Mouse (Mus musculus) gastrocnemius, postnatal 25 days (tissue): Measurements from ENCODE around the gene Mcm8. TPM values are rescaled to one million over a fixed set of nuclear protein-coding genes. Genes with fewer than 3 reads are reported as not detected.
A peak's percentile ranks its signal among the peaks of the same experiment; 100 is the strongest.

Source experiments
- DNase-seq: peaks from one replicate; pipeline ENCODE4 v3.0.0; 2022
- long read RNA-seq, 2 experiments: library from polyadenylated mRNA; stranded (forward); transcript quantifications; one replicate each; pipeline ENCODE4 v2.0.0; 2021
- total RNA-seq, 2 experiments: library from RNA; stranded (reverse); gene quantifications; 1 replicate in 1 of 2; 2 replicates in 1 of 2; pipeline ENCODE4 v1.2.3; 2021

Gene Mcm8
- 1 to 10 TPM; 1.2 to 1.6 TPM for total RNA-seq
- long read RNA-seq, experiment 1, partial matches to known transcripts: 0 of 3 reads
- long read RNA-seq, experiment 1, other reads (novel, unspliced or antisense): 0 of 3 reads
- long read RNA-seq, experiment 2, partial matches to known transcripts: 1 of 1 reads
- long read RNA-seq, experiment 2, other reads (novel, unspliced or antisense): 0 of 1 reads

GRCm38 (mm10) chr2:132815608-132816314 is at the start of gene Mcm8, which contains the start of gene Trmt6:
Gene Mcm8, plus strand, starts transcription at chr2:132816141.
Gene Trmt6, minus strand, starts transcription at chr2:132816055.
- DNase-seq: peak; percentile 88

GRCm38 (mm10) chr2:132770822-132771221 is 45.1 kb upstream of the Mcm8 start:
- no peak for DNase-seq

GRCm38 (mm10) chr2:132780978-132781377 is 35.0 kb upstream of the Mcm8 start, which contains the start of gene Chgb:
Gene Chgb, plus strand, starts transcription at chr2:132781278.
- DNase-seq: no peak

- DNase-seq: peak; percentile 74
Measured at GRCm38 (mm10) chr2:132781439-132782068, 34.4 kb upstream of the Mcm8 start.

GRCm38 (mm10) chr2:132784039-132784438 is 31.9 kb upstream of the Mcm8 start:
- no peak for DNase-seq

- no peak for DNase-seq
Measured at GRCm38 (mm10) chr2:132793441-132794203, 22.3 kb upstream of the Mcm8 start.

- no peak for DNase-seq
Measured at GRCm38 (mm10) chr2:132794204-132794586, 21.7 kb upstream of the Mcm8 start.

- DNase-seq: no peak
Measured at GRCm38 (mm10) chr2:132802976-132803375, 13.0 kb upstream of the Mcm8 start.

- DNase-seq: no peak
Measured at GRCm38 (mm10) chr2:132841071-132841470, 25.1 kb downstream of the Mcm8 start.

GRCm38 (mm10) chr2:132846407-132847358 is 30.7 kb downstream of the Mcm8 start, which contains the start of gene Crls1:
Gene Crls1, plus strand, starts transcription at chr2:132846666.
- peak; percentile 94 for DNase-seq

- no peak for DNase-seq
Measured at GRCm38 (mm10) chr2:132847581-132847980, 31.6 kb downstream of the Mcm8 start.

- DNase-seq: no peak
Measured at GRCm38 (mm10) chr2:132848361-132848760, 32.4 kb downstream of the Mcm8 start.

GRCm38 (mm10) chr2:132849141-132849540 is 33.2 kb downstream of the Mcm8 start:
- DNase-seq: no peak

- DNase-seq: no peak
Measured at GRCm38 (mm10) chr2:132853051-132853450, 37.1 kb downstream of the Mcm8 start.

- DNase-seq: no peak
Measured at GRCm38 (mm10) chr2:132856333-132856732, 40.4 kb downstream of the Mcm8 start.

GRCm38 (mm10) chr2:132860435-132860834 is 44.5 kb downstream of the Mcm8 start:
- no peak for DNase-seq

GRCm38 (mm10) chr2:132861456-132861855 is 45.5 kb downstream of the Mcm8 start:
- no peak for DNase-seq

GRCm38 (mm10) chr2:132863325-132863724 is 47.4 kb downstream of the Mcm8 start:
- no peak for DNase-seq

- no peak for DNase-seq
Measured at GRCm38 (mm10) chr2:132867521-132867920, 51.6 kb downstream of the Mcm8 start.

GRCm38 (mm10) chr2:132869682-132870081 is 53.7 kb downstream of the Mcm8 start:
- no peak for DNase-seq

- DNase-seq: no peak
Measured at GRCm38 (mm10) chr2:132870286-132870685, 54.3 kb downstream of the Mcm8 start.
